9 mouse cellular contexts compared by ENCODE assay signal in genomic region chr1:157465194-157465593, GRCm38 (mm10). TPM values are rescaled to one million over a fixed set of nuclear protein-coding genes. Genes with fewer than 3 reads are reported as not detected.
DNase-seq lines count a peak whose midpoint lies in the region; ATAC-seq and TF ChIP-seq lines count a peak whose summit lies in the region.
"Had no signal": no experiment of that assay in that cellular context is flagged by ENCODE, and none has a peak within 500 bp of the region (broad histone marks: within the 10 kb centered on the region; RNA-seq: fewer than 3 reads in every experiment).

No protein-coding gene starts in this region.

- no peak overlapping the region for H3K4me2 ChIP-seq in midbrain, embryonic 13.5 days (replicated peaks)
- H3K4me2 ChIP-seq: stomach, embryonic 15.5 days had no signal

- H3K27me3 ChIP-seq in heart, adult 2 months (ENCODE audit: control insufficient read depth, insufficient read depth, low read length) = no peaks in the 10 kb centered on the region
- H3K27me3 ChIP-seq in heart, embryonic 10.5 days (ENCODE audit: insufficient read depth, poor library complexity, severe bottlenecking) = no peaks in the 10 kb centered on the region
- no peaks in the 10 kb centered on the region for H3K27me3 ChIP-seq in embryonic facial prominence, embryonic 10.5 days (replicated peaks; ENCODE audit: low read depth, poor library complexity, severe bottlenecking)
- H3K27me3 ChIP-seq in midbrain, embryonic 13.5 days = no peaks in the 10 kb centered on the region
- H3K27me3 ChIP-seq: stomach, embryonic 15.5 days had no signal

- H3K9ac ChIP-seq in heart, adult 2 months (ENCODE audit: low read depth, low read length) = no peak overlapping the region
- H3K9ac ChIP-seq in midbrain, embryonic 13.5 days (replicated peaks) = no peak overlapping the region
- H3K9ac ChIP-seq: stomach, embryonic 15.5 days had no signal

- TF ChIP-seq EP300 in heart, adult 2 months (IDR thresholded peaks at IDR 0.05; ENCODE audit: insufficient read depth, low read depth, low read length) = no peak

- DNase-seq in heart, adult 2 months = peak; percentile 28 to 55
- DNase-seq in heart, embryonic 10.5 days (ENCODE audit: low spot score) = no peak
- DNase-seq in testis, postnatal 10 days (ENCODE audit: low spot score) = peak; percentile 71
- no peak for DNase-seq in testis, postnatal 14 days (ENCODE audit: low spot score)
- DNase-seq in embryonic facial prominence, embryonic 10.5 days (ENCODE audit: low spot score) = peak; percentile 52
- peak; percentile 30 to 74 for DNase-seq in layer of hippocampus, postnatal 25 days (ENCODE audit: extremely low spot score in 1 of 2, low spot score in 1 of 2)
- no peak for DNase-seq in frontal cortex, postnatal 36 days (ENCODE audit: low spot score in 2 of 2)

- H3K79me2 ChIP-seq in heart, adult 2 months (replicated peaks; ENCODE audit: control insufficient read depth, insufficient read depth, low read length) = no peaks in the 10 kb centered on the region

- no peaks in the 10 kb centered on the region for H3K36me3 ChIP-seq in heart, adult 2 months (ENCODE audit: control insufficient read depth, insufficient read depth, low read length)
- H3K36me3 ChIP-seq in heart, embryonic 10.5 days = peaks cover 20% of the 10 kb centered on the region; the same call in 1 of the 2 replicates
- H3K36me3 ChIP-seq in embryonic facial prominence, embryonic 10.5 days (replicated peaks) = no peaks in the 10 kb centered on the region
- H3K36me3 ChIP-seq in midbrain, embryonic 13.5 days = no peaks in the 10 kb centered on the region
- H3K36me3 ChIP-seq: stomach, embryonic 15.5 days had no signal

- no peak for TF ChIP-seq POLR2A in heart, adult 2 months (IDR thresholded peaks at IDR 0.05; ENCODE audit: insufficient read depth, low read depth, low read length)

- H3K4me1 ChIP-seq in heart, adult 2 months (ENCODE audit: control insufficient read depth, insufficient read depth, low read length) = no peaks in the 10 kb centered on the region
- peaks cover 9% of the 10 kb centered on the region; the same call in 1 of the 2 replicates for H3K4me1 ChIP-seq in heart, embryonic 10.5 days
- no peaks in the 10 kb centered on the region for H3K4me1 ChIP-seq in embryonic facial prominence, embryonic 10.5 days
- H3K4me1 ChIP-seq in midbrain, embryonic 13.5 days (replicated peaks) = no peaks in the 10 kb centered on the region
- H3K4me1 ChIP-seq: stomach, embryonic 15.5 days had no signal

- 81% methylated on average over 3 of the region's 3 CpGs for WGBS in heart, adult 2 months
- 71% methylated on average over 3 of the region's 3 CpGs for WGBS in heart, embryonic 10.5 days
- 79% methylated on average over 3 of the region's 3 CpGs for WGBS in embryonic facial prominence, embryonic 10.5 days
- 81% methylated on average over 3 of the region's 3 CpGs for WGBS in midbrain, embryonic 13.5 days

- H3K27ac ChIP-seq in heart, adult 2 months = no peak overlapping the region
- H3K27ac ChIP-seq in heart, embryonic 10.5 days = no peak overlapping the region
- H3K27ac ChIP-seq in embryonic facial prominence, embryonic 10.5 days (replicated peaks) = no peak overlapping the region
- no peak overlapping the region for H3K27ac ChIP-seq in midbrain, embryonic 13.5 days
- H3K27ac ChIP-seq: stomach, embryonic 15.5 days had no signal

- intact Hi-C loops in heart, adult 2 months (cut with DNase I) = loop anchor here (5.0 to 10.0 kb wide), 2 partner anchors 72 to 550 kb away; no protein-coding TSS in a partner anchor

- H3K9me3 ChIP-seq in heart, embryonic 10.5 days = no peaks in the 10 kb centered on the region
- no peaks in the 10 kb centered on the region for H3K9me3 ChIP-seq in embryonic facial prominence, embryonic 10.5 days
- H3K9me3 ChIP-seq in midbrain, embryonic 13.5 days = no peaks in the 10 kb centered on the region
- H3K9me3 ChIP-seq: stomach, embryonic 15.5 days had no signal

- H3K4me3 ChIP-seq in heart, adult 2 months = no peak overlapping the region
- no peak overlapping the region for H3K4me3 ChIP-seq in heart, embryonic 10.5 days
- no peak overlapping the region for H3K4me3 ChIP-seq in embryonic facial prominence, embryonic 10.5 days
- no peak overlapping the region for H3K4me3 ChIP-seq in midbrain, embryonic 13.5 days (replicated peaks)
- H3K4me3 ChIP-seq: stomach, embryonic 15.5 days had no signal

- peak; percentile 76 for TF ChIP-seq CTCF in heart, adult 2 months (IDR thresholded peaks at IDR 0.05)

- ATAC-seq in midbrain, embryonic 13.5 days = no peak

RNA-seq across cellular contexts. Expression of gene Cryzl2, which starts 6.8 kb away (rescaled TPM):
- 1 to 10 TPM; 8.4 to 9.5 TPM for total RNA-seq in heart, adult 2 months (2021)
- 15.2 and 21.8 TPM in 2 replicates for polyA plus RNA-seq in heart, adult 2 months (2012; rRNA removed)
- 15.1 and 31.1 TPM in 2 replicates for polyA plus RNA-seq in heart, embryonic 10.5 days (2016; fragmentation: Nextera tagmentation; extraction: Ambion mirVana)
- 5.4 and 8.1 TPM in 2 replicates for polyA plus RNA-seq in embryonic facial prominence, embryonic 10.5 days (2016; fragmentation: Nextera tagmentation; extraction: Ambion mirVana)
- 1 to 10 TPM; 3.6 to 4.6 TPM for total RNA-seq in layer of hippocampus, postnatal 25 days (2021)
- polyA plus RNA-seq in midbrain, embryonic 13.5 days (2015; fragmentation: Nextera tagmentation; extraction: Ambion mirVana) = 6.0 and 7.4 TPM in 2 replicates

RNA-seq across cellular contexts. Expression of gene Sec16b, which starts 41.3 kb away (rescaled TPM):
- total RNA-seq in heart, adult 2 months (2021) = 1 to 10 TPM in 1 of 2 experiments, under 1 TPM in 1; 0.76 to 1.2 TPM
- polyA plus RNA-seq in heart, adult 2 months (2012; rRNA removed) = 3.2 and 3.3 TPM in 2 replicates
- 0.71 and 1.9 TPM in 2 replicates for polyA plus RNA-seq in heart, embryonic 10.5 days (2016; fragmentation: Nextera tagmentation; extraction: Ambion mirVana)
- 0.67 and 0.82 TPM in 2 replicates for polyA plus RNA-seq in embryonic facial prominence, embryonic 10.5 days (2016; fragmentation: Nextera tagmentation; extraction: Ambion mirVana)
- total RNA-seq in layer of hippocampus, postnatal 25 days (2021) = under 1 TPM; 0.32 to 0.40 TPM
- 0.26 and 0.32 TPM in 2 replicates for polyA plus RNA-seq in midbrain, embryonic 13.5 days (2015; fragmentation: Nextera tagmentation; extraction: Ambion mirVana)

RNA-seq across cellular contexts. Expression of gene Rasal2, which starts 52.8 kb away (rescaled TPM):
- total RNA-seq in heart, adult 2 months (2021) = 10 to 100 TPM; 22.2 to 23.2 TPM
- 5.1 and 10.7 TPM in 2 replicates for polyA plus RNA-seq in heart, adult 2 months (2012; rRNA removed)
- 13.2 and 17.3 TPM in 2 replicates for polyA plus RNA-seq in heart, embryonic 10.5 days (2016; fragmentation: Nextera tagmentation; extraction: Ambion mirVana)
- 8.0 and 9.0 TPM in 2 replicates for polyA plus RNA-seq in embryonic facial prominence, embryonic 10.5 days (2016; fragmentation: Nextera tagmentation; extraction: Ambion mirVana)
- 10 to 100 TPM; 70.0 to 77.8 TPM for total RNA-seq in layer of hippocampus, postnatal 25 days (2021)
- polyA plus RNA-seq in midbrain, embryonic 13.5 days (2015; fragmentation: Nextera tagmentation; extraction: Ambion mirVana) = 49.2 and 50.4 TPM in 2 replicates

Comparison
In these comparisons a context has a peak if more than half of its experiments do, and no peak if none do; other contexts are left out.
1. DNase-seq: peak in heart, adult 2 months (2 of 2), testis, postnatal 10 days (single experiment), embryonic facial prominence, embryonic 10.5 days (single experiment) and layer of hippocampus, postnatal 25 days (2 of 2); none in heart, embryonic 10.5 days (single experiment), testis, postnatal 14 days (single experiment) and frontal cortex, postnatal 36 days (0 of 2).